Mouse (Mus musculus): ENCODE measurements around the gene Ppdpf. TPM values are rescaled to one million over a fixed set of nuclear protein-coding genes. Genes with fewer than 3 reads are reported as not detected.

The Ppdpf gene
- polyA plus RNA-seq (2011; ENCODE audit: insufficient read length, low read depth, missing spikeins), result 37.8 and 40.9 TPM in 2 replicates

DNA sequence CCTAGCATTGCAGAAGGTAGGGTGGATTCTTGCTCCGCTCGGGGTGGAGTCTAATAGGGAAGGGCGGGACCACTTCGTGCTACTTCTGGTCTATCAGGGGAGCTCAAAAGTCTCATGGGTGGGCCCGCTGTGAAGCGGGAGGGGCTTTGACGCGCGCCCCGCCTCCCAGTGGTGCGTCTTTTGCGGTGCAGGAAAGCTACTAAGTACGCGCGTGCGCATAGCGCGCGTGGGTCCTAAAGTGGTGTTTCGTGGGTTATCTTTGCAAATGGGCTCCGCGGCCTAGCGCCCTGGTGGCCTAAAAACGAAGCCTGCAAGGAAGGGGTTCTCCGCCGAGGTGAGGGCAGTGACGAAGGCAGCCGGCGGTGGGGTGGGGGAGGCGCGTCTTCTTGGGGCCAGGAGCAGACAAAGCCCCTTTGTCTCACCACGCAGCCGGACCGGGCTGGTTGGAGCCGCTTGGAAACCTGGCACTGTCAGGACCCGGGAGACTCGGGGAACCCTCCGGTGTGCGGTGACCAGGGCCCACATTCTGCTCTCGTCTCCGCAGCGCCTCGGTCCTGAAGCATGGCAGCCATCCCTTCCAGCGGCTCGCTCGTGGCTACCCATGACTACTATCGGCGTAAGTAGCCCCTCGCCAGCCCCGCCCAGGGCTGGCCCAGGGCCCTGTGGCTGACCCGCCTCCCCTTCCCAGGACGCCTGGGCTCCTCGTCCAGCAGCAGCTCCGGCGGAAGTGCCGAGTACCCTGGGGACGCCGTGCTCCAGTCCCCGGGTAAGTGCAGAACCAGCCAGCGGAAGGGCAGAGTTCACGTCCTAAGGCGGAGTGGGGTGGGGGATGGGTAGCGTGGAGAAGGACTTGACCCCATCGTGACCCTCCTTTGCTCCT, at the start of gene Ppdpf:
Ppdpf (plus strand) TSS at position 127 of the 880 bp plus-strand sequence.
- Histone ChIP-seq H3K27ac (ENCODE audit: insufficient read depth, low read length) (peak within 1 kb of the TSS; percentile 32), H3K4me1 (ENCODE audit: control insufficient read depth, insufficient read depth, low read length) (no peaks in the 10 kb centered on the region), H3K4me3 (ENCODE audit: insufficient read depth, low read length) (peak within 1 kb of the TSS; percentile 68)
- TF ChIP-seq CTCF (IDR thresholded peaks at IDR 0.05; ENCODE audit: borderline replicate concordance, insufficient read depth, low read length), result no peak
- TF ChIP-seq POLR2A (IDR thresholded peaks at IDR 0.05; ENCODE audit: low read depth, low read length), result peak; percentile 72

DNA sequence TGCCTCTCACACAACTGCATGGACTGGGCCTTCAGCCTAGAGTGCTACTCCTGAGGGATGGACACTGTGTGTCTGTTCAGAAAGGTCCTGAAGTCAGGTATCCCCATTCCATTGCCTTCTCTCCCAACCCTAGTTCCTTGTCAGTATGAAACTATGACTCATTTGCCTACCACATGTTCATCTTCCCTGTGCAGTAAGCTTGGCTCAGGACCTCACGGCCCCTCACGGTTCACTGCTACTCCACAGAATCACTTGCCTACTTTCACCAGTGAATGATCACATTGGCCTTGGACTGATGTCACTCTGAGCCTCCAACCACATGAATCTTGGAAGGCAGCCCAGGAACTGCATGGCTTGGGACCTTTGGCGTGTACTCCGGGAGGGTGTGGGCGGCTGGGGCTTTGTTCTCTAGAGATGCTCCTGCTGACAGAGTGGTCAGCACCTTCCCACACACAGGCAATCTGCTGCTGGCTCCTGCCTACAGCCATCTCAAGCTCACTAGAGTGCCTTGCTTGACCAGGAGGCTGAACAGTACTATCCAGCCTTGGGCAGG, 47.3 kb upstream of the Ppdpf start:
- Histone ChIP-seq H3K4me3 (ENCODE audit: insufficient read depth, low read length) (no peak overlapping the region), H3K4me1 (ENCODE audit: control insufficient read depth, insufficient read depth, low read length) (no peaks in the 10 kb centered on the region), H3K27ac (ENCODE audit: insufficient read depth, low read length) (no peak overlapping the region)
- no peak for TF ChIP-seq POLR2A (IDR thresholded peaks at IDR 0.05; ENCODE audit: low read depth, low read length)

DNA sequence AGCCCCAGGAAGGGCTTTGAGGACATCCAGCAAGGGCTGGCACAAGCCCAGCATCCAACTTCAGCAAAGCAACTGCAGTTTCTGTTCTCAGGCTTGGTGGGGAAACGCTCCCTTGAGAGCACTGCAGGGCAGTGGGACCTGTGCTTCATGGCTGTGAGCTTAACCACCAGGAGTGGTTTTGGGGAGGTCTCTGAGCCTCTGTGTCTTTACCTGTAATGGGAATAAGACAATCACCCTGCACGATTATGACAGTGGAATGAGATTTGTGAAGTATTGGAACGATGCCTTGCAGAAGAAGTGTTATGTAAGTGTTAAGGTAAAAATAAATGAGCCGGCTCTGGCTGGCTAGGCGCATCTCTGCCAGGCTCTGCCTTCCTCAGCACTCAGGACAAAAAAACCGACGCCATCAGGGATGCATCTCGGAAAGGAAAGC, 44.3 kb upstream of the Ppdpf start:
- no peak overlapping the region for H3K27ac ChIP-seq (ENCODE audit: insufficient read depth, low read length)
- no peaks in the 10 kb centered on the region for H3K4me1 ChIP-seq (ENCODE audit: control insufficient read depth, insufficient read depth, low read length)
- no peak overlapping the region for H3K4me3 ChIP-seq (ENCODE audit: insufficient read depth, low read length)
- TF ChIP-seq POLR2A (IDR thresholded peaks at IDR 0.05; ENCODE audit: low read depth, low read length), result no peak
- TF ChIP-seq CTCF (IDR thresholded peaks at IDR 0.05; ENCODE audit: borderline replicate concordance, insufficient read depth, low read length), result no peak

DNA sequence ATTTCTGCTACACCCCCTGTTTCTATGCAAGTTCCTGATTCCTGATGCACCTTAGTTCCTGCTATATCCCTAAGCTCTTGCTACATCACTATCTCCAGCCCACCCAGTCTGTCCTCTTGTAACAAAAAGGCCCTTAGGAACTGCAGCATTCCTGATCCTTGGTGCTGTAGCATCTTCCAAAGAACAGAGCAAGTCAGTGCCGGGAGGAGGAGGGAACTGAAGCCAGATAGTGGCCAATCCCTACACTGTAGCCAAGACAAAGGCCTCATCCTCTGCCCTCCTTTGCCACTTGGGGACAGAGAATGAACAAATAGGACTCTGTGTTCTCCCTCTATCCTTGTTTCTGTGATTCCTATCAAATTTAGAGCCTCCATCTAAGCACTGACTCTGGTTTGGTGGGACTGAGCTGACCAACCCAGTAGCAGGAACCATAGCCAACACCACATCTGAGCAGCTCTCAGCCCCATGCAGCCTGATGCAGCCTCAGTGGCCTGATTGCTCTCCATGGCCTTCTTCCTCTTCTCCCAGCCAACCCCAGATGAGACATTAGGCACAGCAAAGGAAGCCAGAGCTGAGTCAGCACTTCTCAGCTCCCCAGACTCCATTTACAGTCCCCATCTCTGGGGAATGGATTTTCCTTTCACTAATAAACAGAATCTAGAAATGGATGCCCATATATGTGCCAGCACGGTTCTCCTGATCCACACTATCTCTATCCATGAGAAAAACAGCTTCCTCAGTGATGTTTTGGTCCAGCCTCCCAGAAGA, 43.4 kb upstream of the Ppdpf start:
- no peak overlapping the region for H3K4me3 ChIP-seq (ENCODE audit: insufficient read depth, low read length)
- TF ChIP-seq POLR2A (IDR thresholded peaks at IDR 0.05; ENCODE audit: low read depth, low read length), result no peak
- TF ChIP-seq CTCF (IDR thresholded peaks at IDR 0.05; ENCODE audit: borderline replicate concordance, insufficient read depth, low read length), result no peak
- H3K4me1 ChIP-seq (ENCODE audit: control insufficient read depth, insufficient read depth, low read length), result no peaks in the 10 kb centered on the region
- no peak overlapping the region for H3K27ac ChIP-seq (ENCODE audit: insufficient read depth, low read length)

DNA sequence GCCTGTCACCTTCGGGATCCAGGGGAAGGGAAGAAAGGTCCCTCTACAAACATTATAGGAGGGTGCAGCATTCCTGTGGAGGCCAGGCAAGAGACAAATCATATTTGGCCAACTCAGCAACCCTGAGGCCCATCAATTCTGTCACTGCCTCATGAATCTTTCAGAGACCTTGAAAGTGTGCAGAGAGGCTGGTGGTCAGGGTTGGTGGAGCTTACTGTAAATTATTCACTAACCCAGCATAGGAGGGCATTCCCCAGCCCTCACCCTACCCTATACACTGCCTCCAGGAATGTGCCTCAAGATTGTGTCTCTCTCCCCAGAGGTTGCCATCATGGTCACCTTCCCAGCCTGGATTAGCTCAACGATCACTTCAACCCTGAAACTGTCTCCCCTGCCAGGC, 42.4 kb upstream of the Ppdpf start:
- TF ChIP-seq POLR2A (IDR thresholded peaks at IDR 0.05; ENCODE audit: low read depth, low read length) (no peak), CTCF (IDR thresholded peaks at IDR 0.05; ENCODE audit: borderline replicate concordance, insufficient read depth, low read length) (no peak)
- Histone ChIP-seq H3K4me1 (ENCODE audit: control insufficient read depth, insufficient read depth, low read length) (no peaks in the 10 kb centered on the region), H3K4me3 (ENCODE audit: insufficient read depth, low read length) (no peak overlapping the region), H3K27ac (ENCODE audit: insufficient read depth, low read length) (no peak overlapping the region)

DNA sequence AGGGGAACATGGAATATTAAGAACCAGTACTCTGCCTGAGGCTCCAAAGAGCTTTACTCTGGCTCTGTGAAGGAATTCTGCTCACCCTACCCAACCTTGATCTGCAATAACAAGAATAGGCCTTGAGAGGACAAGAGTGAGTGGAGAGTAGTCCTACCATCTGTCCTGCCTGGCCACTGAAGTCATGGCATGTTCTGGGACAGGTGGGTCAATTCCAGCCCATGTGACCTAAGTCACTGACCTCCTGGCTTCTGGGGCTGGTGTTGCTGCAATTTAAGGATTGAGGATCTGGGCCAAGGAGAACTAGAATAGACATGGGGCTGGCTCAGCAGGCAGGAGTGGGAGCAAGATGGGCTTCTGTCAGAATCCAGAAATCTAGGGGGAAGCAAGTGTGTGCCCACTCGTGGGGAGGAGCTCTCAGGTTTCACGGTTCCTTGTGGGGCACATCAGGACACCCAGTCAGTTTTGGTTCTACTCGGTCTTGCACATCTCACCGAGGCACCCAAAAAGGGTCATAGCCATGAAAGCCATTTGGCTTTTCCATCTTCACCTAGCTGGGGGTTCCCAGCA, 40.0 kb upstream of the Ppdpf start:
- Histone ChIP-seq H3K4me3 (ENCODE audit: insufficient read depth, low read length) (no peak overlapping the region), H3K27ac (ENCODE audit: insufficient read depth, low read length) (no peak overlapping the region)
- no peak for TF ChIP-seq CTCF (IDR thresholded peaks at IDR 0.05; ENCODE audit: borderline replicate concordance, insufficient read depth, low read length)

DNA sequence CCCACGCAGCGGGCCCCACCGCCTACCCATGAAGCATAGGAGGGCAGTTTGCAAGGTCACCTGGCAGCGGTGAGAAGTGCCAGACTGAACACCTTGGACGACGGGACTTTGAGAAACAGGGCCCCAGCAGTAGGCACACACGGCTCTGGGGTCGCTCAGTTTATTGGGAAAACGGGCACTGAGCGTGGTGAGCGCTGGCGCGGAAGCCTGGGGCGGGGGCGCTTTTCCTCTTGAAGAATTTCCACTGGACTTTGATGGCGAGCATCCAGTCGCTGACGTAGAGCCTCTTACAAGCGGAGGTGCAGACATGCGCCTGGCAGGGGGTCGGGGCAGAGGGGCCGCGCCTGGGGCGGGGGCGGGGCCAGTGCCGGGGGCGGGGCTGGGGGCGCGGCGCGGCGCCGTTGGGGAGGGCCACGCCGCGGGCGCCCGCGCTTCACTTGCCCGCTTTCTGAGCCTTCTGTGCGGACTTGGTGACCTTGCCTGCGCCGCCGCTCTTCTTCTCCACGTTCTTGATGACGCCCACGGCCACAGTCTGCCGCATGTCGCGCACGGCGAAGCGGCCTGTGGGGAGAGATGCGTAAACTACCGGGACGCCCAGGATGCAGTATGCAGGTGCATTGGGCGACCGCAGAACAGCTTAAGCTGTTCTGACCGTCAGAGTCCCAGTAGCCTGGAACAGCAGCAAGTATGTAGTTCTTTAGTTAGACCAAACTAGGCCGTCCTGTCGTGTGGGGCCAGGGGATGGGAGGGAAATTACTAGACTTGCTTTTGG, 39.3 kb upstream of the Ppdpf start:
- TF ChIP-seq CTCF (IDR thresholded peaks at IDR 0.05; ENCODE audit: borderline replicate concordance, insufficient read depth, low read length) (no peak), POLR2A (IDR thresholded peaks at IDR 0.05; ENCODE audit: low read depth, low read length) (no peak)
- H3K27ac ChIP-seq (ENCODE audit: insufficient read depth, low read length), result no peak overlapping the region
- no peaks in the 10 kb centered on the region for H3K4me1 ChIP-seq (ENCODE audit: control insufficient read depth, insufficient read depth, low read length)
- H3K4me3 ChIP-seq (ENCODE audit: insufficient read depth, low read length), result peak overlapping the region; percentile 26

More for the DNA sequence above, 40.0 kb upstream of the Ppdpf start:
- H3K4me1 ChIP-seq (ENCODE audit: control insufficient read depth, insufficient read depth, low read length), result no peaks in the 10 kb centered on the region

DNA sequence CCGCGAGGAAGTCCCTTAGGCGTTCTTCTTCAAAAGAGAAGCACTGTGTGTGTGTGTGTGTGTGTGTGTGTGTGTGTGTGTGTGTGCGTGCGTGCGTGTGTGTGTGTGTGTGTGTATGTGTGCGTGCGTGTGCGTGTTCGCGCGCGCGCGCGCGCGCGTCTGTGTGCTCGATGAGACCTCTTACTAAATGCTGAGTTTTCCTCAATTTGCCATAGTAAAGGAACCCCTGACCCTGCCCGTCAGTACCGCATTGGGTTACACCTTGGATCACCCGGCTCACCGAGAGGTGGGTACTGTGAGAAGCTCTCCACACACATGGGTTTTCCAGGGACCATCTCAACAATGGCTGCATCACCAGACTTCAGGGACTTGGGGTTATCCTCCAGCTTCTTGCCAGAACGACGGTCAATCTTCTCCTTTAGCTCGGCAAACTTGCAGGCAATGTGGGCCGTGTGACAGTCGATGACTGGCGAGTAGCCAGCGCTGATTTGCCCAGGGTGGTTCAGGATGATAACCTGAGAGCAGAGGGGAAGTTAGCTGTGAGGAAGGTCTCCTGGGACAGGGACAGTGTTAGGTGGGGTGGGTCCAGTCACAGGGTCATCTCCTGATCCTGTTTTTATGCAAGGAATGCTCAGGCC, 38.6 kb upstream of the Ppdpf start:
- peak overlapping the region; percentile 26; the same call in 1 of the 2 replicates for H3K4me3 ChIP-seq (ENCODE audit: insufficient read depth, low read length)
- H3K27ac ChIP-seq (ENCODE audit: insufficient read depth, low read length), result no peak overlapping the region
- TF ChIP-seq CTCF (IDR thresholded peaks at IDR 0.05; ENCODE audit: borderline replicate concordance, insufficient read depth, low read length) (no peak), POLR2A (IDR thresholded peaks at IDR 0.05; ENCODE audit: low read depth, low read length) (no peak)
- H3K4me1 ChIP-seq (ENCODE audit: control insufficient read depth, insufficient read depth, low read length), result no peaks in the 10 kb centered on the region

All from embryonic fibroblast, embryonic 13.5 days (primary cell).